Mouse (Mus musculus) gastrocnemius, postnatal 10 days (tissue): ENCODE results near the gene Ptprb. TPM values are rescaled to one million over a fixed set of nuclear protein-coding genes. Genes with fewer than 3 reads are reported as not detected.

Source experiments
- DNase-seq: peaks from one replicate; pipeline ENCODE4 v3.0.0; 2021; ENCODE audit warnings: mixed read lengths
- long read RNA-seq, 2 experiments: library from polyadenylated mRNA; stranded (forward); transcript quantifications; one replicate each; pipeline ENCODE4 v2.0.0; 2021
- total RNA-seq, 2 experiments: library from RNA; stranded (reverse); gene quantifications; 2 replicates each; pipeline ENCODE4 v1.2.3; 2021

The Ptprb gene
- total RNA-seq = 10 to 100 TPM; 36.2 to 42.3 TPM
- long read RNA-seq, experiment 1, full-length matches to known transcripts = 6 of 15 reads
- long read RNA-seq, experiment 1, partial matches to known transcripts = 1 of 15 reads
- long read RNA-seq, experiment 1, other reads (novel, unspliced or antisense) = 8 of 15 reads
- long read RNA-seq, experiment 2, full-length matches to known transcripts = 3 of 17 reads
- long read RNA-seq, experiment 2, partial matches to known transcripts = 4 of 17 reads
- long read RNA-seq, experiment 2, other reads (novel, unspliced or antisense) = 10 of 17 reads

DNA sequence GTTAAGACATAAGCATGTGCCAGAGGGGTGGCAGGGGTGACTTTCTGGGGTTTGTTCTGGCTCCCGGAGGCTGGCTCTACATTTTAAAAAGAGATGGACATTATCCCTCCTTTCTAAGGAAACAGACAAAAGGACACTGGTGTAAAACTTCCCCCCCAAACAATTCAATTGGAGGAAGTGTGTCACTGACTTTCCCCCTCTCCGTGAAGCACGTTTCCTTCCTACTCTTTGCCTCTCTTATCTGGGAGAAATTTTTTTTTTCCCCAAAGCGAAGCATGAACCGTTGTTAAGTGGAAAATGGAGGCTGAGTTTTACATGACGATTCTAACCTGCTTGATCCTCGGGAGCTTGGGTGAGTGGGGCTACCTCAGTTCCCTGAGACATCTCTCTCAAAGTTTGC lies at the start of gene Ptprb:
TSS of gene Ptprb (plus strand) at position 244 of the 400 bp plus-strand sequence.
- DNase-seq = no peak

DNA sequence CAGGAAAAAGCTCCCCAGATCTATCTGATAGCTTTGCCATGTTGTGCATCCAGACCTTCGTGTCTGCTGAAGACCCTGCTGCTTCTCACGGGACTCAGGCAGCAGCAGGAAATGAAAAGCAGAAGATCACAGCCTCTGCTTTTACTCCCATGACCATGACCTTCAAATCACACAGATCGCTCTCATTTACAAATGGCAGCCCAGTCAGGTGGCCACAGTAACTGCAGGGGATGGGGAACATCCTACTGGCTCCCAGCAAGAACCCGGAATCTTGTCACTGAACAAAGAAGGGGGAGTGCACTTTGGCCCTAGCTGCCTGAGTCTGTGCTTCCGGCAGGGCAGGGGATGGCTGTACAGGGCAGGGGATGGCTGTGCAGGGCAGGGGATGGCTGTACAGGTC lies 40.0 kb upstream of the Ptprb start:
- DNase-seq = no peak

DNA sequence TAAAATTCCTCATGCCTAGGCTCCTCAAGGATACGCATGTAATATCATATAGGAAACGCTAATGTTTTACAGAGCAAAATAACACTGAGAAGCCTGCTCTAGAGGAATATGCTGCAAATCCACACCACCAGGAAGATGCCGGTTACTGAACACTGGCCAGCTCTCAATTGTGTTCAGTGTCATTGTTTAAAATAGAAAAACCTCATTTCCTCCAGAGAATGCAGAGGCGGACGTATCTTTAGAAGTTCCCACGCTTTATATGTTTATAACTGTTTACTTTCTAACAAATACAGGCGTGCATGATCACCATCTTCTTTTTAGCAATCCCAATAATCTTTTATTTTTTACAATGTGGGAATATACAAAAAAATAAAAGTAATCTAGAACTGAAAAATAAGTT lies 33.1 kb upstream of the Ptprb start:
- DNase-seq = no peak

DNA sequence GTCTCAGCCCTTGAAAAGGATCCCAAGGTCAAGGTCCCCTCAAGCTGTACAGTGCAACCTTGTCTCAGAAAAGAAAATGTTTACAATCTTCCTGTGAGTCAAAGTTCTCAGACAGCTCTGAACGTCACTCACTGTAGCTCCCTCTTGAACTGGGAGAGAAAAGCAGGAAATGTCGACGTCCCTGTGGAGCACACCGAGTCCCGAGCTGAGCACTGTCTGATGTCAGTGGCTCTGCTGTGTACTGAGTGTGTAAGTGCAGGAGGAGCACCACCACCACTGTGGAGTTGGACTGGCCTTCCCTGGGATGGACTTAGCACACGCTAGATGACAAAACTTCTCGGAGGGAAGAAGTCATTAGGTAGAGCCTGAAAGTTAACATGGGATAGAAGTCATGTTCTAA lies 31.9 kb upstream of the Ptprb start:
- no peak for DNase-seq

DNA sequence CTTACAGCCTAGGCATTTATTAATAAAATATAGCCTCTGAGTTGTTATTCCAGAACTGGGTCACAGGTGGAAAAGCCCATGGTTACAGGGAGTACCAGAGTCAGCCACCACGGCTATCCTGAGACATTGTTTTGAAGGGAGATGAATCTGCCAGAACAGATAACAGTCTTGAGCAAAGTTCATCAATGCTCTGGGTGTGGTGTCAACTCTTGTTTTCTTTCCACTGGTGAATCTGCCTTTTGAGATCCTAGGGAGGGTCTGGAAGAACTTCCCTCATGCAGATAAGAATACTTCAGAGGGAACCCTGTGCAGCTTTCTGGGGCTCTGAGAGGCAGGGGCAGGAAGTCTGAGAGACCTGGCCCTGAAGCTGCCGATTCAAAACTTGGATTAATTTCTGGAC lies 29.7 kb upstream of the Ptprb start:
- DNase-seq = no peak

DNA sequence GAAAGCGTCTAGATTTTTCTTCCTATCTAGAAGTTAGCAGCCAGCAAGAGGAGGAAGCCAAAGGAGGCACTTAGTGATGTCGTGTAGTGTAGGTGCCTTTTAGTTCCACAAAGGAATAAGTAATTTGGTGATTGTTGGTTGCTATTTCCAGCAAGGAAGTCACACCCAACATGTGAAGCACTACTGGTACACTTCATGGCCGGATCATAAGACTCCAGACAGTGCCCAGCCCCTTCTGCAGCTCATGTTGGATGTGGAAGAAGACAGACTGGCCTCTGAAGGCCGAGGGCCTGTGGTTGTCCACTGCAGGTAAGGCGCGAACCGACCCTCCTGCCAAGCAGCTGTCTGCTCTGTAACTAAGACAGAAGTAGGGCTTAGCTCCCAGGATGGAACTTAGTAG lies 22.7 kb upstream of the Ptprb start:
- DNase-seq = no peak

DNA sequence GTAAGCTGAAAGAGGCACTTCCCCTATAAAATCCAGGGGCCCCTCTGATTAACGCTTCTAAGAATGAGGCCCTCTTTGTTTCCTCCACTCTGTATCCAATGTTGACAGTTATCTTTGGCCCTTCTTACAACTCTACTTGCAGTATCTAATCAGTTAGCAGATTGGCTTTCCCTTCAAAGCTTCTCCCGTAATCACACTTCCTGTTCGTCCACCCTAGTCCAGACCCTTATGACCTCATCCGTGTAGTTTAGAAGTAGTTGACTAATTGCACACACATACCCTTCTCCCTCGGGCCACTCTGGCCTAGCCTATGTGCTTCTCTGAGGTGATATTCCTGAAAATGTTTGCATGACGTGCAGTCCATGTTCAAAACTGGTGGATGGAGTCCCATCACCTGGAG lies 21.4 kb upstream of the Ptprb start:
- DNase-seq = no peak

DNA sequence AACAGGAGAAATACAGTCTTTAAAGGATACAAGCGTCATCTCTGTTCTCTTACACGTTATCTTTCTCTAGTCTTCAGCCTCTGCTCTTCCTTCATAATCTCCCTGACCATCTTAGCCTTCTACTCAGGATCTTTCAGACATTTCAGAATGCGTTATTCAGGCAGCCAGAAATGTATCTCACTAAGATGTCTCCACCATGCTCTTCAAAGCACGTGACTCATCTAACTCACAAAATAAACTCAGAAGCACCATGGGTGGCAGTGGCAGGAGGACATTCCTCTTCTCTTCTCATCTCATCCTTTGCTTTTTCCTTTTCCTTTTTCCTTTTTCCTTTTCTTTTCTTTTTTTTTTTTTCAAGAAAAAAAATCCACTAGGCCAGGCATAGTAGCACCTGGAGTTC lies 16.0 kb upstream of the Ptprb start:
- DNase-seq = no peak

DNA sequence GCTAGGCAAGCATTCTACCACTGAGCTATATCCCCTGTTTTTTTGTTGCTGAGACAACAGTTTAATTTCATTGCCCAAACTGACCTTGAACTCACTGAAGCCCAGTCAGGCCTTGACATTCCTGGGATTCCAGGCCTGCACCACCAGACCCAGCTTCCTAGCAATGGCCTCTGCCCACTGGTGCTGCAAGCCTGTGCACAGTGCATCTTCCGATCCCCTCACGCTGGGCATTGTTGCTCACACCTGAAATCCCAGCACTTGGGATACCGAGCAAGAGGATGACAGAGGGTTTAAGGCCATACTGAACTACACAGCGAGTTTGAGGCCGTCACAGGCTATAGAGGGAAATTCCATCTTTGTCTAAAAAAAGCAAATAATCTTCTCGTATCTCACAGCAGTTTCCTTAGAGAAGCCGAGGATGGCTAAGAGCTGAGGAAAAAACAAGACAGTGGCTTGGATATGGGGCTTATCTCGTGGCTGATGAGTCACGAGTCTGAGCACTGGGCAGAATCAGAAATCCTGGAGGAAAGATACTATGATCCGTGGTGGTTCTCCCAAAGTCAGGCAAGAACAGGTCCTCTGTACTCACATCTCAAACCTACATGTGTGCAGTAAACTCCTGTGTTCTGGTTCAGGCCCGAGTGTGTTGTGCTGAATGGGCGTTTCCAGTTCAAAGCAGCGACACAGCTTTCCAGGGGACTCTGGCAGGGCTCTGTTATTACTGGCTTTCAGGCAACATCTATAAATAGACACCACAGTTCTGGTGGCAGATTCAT lies 14.5 kb upstream of the Ptprb start:
- peak; percentile 11 for DNase-seq

DNA sequence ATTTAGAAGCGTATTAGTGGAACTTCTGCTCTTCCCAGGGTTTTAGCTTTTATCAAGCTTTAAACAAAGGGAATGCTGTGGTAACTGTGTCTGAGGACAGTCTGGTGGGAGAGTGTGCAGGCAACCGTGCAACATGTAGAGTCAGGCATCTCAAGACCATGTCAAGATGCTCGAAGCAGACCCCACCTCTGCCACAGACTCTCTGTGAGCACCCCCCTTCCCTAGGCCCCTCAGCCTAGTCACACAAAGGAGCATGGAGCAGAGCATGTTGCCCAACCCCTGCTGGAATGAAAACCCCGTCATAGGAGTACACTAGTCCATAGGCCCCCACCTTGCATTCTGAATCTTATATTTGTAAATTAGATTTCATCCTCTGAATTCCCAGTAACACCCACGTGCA lies 13.8 kb upstream of the Ptprb start:
- DNase-seq = no peak

DNA sequence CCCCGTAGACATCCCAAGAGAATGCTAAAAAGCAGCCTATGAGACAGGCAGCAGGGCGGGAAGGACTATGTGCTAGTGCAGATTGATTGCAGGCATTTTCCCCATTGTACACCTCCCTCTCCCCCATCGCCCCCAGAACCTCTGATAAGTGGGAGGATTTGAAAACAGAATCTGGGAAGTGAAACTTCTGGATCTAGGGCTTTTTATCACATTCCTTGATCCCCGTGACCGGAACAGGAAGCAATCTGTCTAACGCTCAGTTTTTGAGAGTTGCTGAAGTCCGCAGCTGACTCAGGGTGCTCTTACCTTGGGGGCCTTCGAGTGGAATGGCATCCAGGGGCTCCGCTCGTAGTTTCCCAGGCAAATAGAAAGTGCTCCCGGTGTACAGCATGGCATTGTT lies 10.8 kb upstream of the Ptprb start:
- DNase-seq = no peak

DNA sequence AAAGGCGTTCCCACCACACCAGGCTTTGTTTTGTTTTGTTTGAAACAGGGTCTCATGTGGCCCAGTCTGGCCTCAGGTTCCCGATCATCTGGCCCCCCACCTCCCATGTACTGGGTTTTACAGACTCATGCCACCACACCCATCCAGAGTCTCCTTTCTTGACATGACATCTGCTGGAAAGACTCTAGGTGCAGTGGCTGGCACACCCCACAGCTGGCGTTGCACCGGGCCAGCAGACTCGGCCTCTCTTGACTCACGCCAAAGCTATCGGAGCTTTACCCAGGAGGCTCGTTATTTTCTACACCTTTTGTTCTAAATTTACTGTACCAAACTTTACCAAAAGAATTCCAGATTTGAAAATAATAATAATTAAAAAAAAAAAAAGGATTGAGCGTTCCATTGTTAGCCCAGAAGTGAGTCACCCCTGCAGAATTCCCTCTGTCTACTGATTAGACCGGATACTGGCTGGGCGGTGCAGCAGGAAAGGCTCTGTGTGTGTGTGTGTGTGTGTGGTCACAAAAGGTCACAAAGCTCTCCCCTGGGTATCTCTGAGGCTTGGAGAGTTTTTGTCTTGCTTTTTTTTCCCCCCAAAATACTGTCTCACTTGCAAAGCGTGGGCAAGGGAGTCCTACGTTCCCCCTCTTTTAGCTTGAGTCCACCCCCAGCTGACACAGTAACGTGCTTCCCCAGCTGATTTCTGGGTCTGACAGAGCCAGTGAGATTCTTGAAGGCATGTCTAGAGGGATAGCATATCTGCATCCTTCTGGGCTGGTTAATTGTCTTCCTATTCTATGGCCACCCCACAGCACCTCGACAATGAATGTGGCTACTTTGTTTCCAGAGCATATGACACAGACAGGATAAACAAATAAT lies 8.5 kb upstream of the Ptprb start:
- DNase-seq = peak; percentile 14

DNA sequence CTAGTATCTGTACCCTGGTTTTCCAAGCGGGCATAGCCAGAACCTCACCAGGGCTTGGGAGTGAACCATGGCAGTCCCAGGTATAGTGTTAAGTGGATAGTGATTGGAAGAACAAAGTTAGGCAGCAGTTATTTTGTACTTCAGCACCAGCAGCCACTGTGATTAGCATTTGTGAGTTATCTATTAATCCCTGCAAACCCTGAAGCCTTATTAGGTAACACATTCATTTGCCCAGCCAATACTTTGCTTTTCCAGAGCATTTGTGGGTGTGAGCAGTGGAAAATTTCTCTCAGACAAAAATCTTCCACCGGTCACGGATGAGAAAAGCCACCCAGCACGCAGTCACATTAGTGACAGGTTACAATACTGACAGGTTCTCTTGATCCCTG lies 7.9 kb upstream of the Ptprb start:
- no peak for DNase-seq

DNA sequence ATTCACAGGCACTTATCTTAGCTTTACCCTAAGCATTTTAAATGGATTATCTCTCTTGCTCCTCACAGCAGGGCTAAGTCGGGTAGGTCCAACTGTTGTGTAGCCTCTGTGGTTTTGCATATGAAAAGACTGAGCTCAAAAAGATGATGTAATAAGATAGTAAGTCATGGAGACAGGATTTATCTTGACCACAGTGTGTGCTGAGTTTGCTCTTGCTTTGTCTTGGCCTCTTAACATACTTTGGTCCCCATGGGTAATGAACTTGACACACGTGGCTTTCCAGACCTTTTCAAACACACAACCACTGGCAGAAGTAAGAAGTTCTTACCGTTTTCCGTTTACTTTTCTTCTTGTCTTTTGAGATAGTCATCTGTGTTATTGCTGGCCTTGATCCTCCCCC lies 7.0 kb upstream of the Ptprb start:
- DNase-seq = no peak

DNA sequence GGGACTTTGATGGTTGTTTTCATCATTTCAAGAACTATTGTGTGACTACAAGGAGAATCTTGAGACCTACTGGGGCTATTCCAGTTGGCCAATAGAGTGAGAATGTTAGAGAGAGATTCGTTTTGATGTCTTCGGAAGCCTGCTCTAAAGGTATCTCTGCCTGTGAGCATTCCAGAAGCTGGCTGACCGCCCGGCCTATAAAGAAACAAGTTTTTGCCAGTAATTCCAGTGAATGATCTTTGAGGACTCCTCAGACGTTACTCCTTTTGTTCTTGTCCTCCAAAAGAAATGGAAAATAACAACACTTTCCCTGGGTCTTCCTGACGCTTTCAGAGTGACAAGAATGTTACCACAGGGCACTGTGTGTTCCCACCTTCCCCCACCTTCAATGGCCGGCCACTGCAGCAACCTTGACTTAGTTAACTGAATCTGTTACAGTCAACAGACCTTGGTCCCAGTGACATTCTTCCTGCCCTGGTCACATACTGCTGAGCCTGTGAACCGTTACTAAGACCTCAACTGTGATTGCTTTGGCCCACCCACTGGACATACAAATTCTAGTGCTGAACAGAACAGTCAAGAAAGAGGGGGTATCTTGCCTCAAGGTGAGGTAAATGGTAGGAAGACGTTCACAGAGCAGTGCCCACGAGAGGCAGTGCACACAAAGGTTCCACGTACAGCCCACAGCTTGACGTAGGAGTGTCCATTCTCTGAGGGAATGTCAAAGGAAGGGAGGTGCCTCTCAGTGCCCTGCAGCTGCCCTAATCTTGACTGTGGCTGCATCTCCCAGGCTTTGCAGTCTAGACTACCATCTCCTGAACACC lies 4.5 kb upstream of the Ptprb start:
- DNase-seq = no peak

DNA sequence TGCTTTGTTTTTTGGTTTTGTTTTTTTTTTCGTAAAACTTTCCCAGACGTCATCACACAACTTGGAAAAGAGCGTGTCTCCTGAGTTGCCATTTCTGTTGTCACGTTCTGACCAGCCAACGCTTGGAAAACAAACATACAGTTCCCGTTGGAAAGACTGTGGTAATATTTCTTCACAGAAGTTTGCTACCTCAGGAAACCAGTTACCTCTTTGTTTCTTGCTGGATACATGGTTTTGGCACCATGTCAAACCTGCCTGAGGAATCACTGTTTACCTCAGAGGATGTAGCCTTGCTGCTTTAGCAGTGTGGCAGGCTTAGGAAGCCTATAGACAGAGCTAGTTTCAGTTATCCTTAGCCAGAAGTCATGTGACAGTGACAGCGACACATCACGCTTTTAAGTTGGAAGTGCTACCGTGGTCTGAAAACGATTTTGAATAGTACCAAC lies 3.8 kb upstream of the Ptprb start:
- no peak for DNase-seq

DNA sequence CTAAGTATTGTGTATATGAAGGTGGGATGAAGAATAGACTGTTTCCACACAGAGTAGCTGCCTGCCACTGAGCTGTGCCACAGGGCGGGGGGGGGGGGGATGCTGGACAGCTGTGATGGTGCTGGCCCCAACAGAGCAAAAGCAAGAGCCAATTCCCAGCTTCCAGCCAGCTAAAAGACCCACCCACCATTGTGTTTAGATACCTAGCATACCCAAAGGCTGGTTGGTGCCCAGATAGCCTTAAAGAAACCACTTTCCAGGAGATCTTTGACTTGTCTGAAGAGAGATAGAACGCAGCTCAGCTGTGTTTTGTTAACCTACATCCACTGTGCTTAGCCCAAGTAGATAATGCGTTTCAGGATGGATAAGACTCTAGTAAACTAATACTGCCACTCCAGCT lies 3.2 kb upstream of the Ptprb start:
- no peak for DNase-seq

DNA sequence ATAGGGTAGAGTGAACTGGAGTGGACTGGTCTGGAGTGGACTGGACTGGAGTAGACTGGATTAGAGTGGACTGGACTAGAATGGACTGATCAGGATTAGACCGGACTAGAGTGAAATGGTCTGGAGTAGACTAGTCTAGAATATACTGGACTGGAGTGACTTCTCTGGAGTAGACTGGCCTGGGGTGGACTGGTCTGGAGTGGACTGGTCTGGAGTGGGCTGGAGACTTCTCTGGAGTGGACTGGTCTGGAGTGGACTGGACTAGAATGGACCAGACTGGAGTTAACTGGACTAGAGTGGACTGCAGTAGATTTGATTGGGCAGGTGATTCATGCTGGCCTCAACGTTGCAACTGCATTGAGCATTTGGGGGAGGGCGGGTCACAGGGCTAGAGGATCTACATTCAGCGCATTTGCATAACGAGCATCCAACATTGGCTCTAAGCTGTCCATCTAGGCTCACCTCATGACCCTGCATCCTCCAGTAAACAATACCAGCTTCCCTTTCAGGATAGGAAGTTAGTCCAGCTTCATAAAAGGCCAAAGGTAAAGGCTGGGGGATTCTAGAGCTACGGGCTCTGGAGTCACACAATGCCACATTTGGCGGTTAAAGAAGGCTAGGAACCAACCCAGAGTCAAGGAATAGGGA lies 11.5 kb downstream of the Ptprb start:
- DNase-seq = no peak

DNA sequence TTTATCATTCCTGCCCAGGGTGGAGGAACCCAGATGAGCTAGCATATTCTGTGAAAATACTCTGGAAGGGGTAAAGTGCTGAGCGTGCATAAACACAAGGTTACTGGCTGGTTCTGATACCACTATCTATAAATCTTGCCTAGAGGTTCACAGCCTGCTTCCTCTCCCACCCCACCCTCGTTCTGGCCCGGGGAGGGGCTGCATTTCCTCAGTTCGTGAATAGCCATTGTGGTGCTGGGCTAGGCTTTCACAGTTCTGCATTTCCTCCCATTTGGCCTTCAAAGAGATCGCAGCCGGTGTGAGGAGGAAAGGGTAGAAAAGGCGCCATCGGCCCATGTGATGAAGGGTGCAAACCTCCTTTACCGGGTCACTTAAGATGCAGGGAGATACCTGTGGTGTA lies 12.8 kb downstream of the Ptprb start:
- DNase-seq = no peak

DNA sequence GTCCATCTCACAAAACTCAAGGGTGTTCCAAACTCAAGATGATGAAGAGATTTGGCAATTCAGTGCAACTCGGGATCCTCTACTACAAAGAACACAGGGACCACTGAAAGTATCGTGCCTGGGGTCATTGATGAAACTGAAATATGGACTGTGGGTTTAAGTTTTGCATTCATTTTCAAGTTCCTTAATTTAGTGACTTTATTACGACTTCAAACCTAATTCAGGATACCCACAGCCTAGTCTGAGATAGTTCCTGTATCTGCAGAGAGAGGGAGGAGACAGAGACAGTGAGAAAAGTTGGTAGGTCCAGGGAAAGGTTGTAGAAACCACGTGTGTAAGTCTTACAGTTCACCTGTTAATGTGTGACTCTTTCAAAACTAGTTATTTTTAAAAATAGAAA lies 15.2 kb downstream of the Ptprb start:
- no peak for DNase-seq

DNA sequence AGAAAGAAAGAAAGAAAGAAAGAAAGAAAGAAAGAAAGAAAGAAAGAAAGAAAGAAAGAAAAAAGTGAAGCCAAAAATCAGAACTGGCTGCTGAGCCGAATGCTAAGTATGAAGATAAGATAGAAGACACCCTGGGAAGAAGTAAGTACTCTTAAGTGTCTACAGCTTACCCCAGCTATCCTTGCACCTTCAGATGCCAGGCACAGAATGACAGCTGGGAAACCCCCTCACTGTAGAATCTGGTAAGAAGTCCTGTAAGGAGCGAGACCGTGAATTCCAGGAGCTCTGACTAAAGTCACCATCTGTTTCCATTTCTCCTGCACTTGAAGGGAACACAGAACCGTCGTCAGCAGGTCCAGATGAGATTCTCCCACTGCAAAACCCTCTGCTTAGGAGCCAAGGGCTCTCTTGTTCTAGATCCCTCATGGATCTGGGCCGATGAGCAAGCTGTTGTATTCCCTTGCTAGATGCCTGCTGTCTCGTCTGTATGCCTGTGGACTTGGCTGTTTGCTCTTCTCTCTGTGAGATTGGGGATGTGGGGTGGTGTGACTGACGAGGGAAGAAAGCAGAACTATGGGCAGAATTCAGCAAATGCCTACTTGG lies 15.9 kb downstream of the Ptprb start:
- DNase-seq = no peak
